Mouse (Mus musculus) gastrocnemius, adult 18-20 months (tissue): ENCODE measurements around the gene Foxc2. TPM values are rescaled to one million over a fixed set of nuclear protein-coding genes. Genes with fewer than 3 reads are reported as not detected.

Source experiments
- DNase-seq: peaks from one replicate; pipeline ENCODE4 v3.0.0; 2021; ENCODE audit warnings: low spot score
- total RNA-seq, 2 experiments: library from RNA; stranded (reverse); gene quantifications; 2 replicates each; pipeline ENCODE4 v1.2.3; 2021

The Foxc2 gene
- total RNA-seq, 2 experiments from 2014 or later = 0.16 to 0.36 TPM

GRCm38 (mm10) chr8:121086004-121086900, 29.7 kb upstream of the Foxc2 start:
- DNase-seq = no peak

GRCm38 (mm10) chr8:121088281-121088680, 27.7 kb upstream of the Foxc2 start:
- DNase-seq = no peak

- no peak for DNase-seq
These were observed 26.9 kb upstream of the Foxc2 start for GRCm38 (mm10) chr8:121088871-121089630.

GRCm38 (mm10) chr8:121089631-121090380, 26.2 kb upstream of the Foxc2 start:
- no peak for DNase-seq

- no peak for DNase-seq
These were observed 25.3 kb upstream of the Foxc2 start for GRCm38 (mm10) chr8:121090716-121091115.

- no peak for DNase-seq
These were observed 23.8 kb upstream of the Foxc2 start for GRCm38 (mm10) chr8:121092141-121092540.

GRCm38 (mm10) chr8:121092627-121093026, 23.3 kb upstream of the Foxc2 start:
- DNase-seq = peak; percentile 87

GRCm38 (mm10) chr8:121093496-121093895, 22.5 kb upstream of the Foxc2 start:
- DNase-seq = no peak

GRCm38 (mm10) chr8:121104049-121104818, 11.7 kb upstream of the Foxc2 start:
- peak; percentile 75 for DNase-seq

GRCm38 (mm10) chr8:121107668-121108656, 8.0 kb upstream of the Foxc2 start, which contains the start of gene Mthfsd:
Gene Mthfsd, minus strand, starts transcription at chr8:121108392.
- peak; percentile 99 for DNase-seq

- DNase-seq = no peak
These were observed 7.3 kb upstream of the Foxc2 start for GRCm38 (mm10) chr8:121108657-121109056.

- DNase-seq = no peak
These were observed 4.6 kb upstream of the Foxc2 start for GRCm38 (mm10) chr8:121111145-121111907.

GRCm38 (mm10) chr8:121113261-121113660, 2.7 kb upstream of the Foxc2 start:
- DNase-seq = peak; percentile 98

- DNase-seq = no peak
These were observed 835 bp upstream of the Foxc2 start for GRCm38 (mm10) chr8:121115136-121115535.

GRCm38 (mm10) chr8:121116591-121117185, 717 bp downstream of the Foxc2 start:
- no peak for DNase-seq

- DNase-seq = no peak
These were observed 1.2 kb downstream of the Foxc2 start for GRCm38 (mm10) chr8:121117186-121117651.

GRCm38 (mm10) chr8:121117906-121118305, 1.9 kb downstream of the Foxc2 start:
- DNase-seq = no peak
